Mouse (Mus musculus): ENCODE measurements at regions not wholly inside any gene's neighbourhood (a gene's known extent, or its start where the extent isn't known, plus 50 kb on each side); places are given as distances from the start of the nearest gene placed in this dataset.
"Not testable (repeated sequence)": the region's sequence is repeated elsewhere in the genome, so short reads cannot be mapped to it uniquely, and the experiment has no call there.

GRCm38 (mm10) chr9:32947221-32947620 is 311.2 kb downstream of the Ets1 start:
- no peak for DNase-seq

GRCm38 (mm10) chr9:32949036-32949435 is 313.0 kb downstream of the Ets1 start:
- DNase-seq, result no peak

GRCm38 (mm10) chr9:32958716-32959115 is 322.7 kb downstream of the Ets1 start:
- no peak for DNase-seq

GRCm38 (mm10) chr9:32959468-32959867 is 323.4 kb downstream of the Ets1 start:
- DNase-seq, result not testable (repeated sequence)

- no peak for DNase-seq
These were observed 326.7 kb downstream of the Ets1 start for GRCm38 (mm10) chr9:32962679-32963205.

- no peak for DNase-seq
These were observed 332.4 kb downstream of the Ets1 start for GRCm38 (mm10) chr9:32968446-32968845.

- no peak for DNase-seq
These were observed 335.4 kb downstream of the Ets1 start for GRCm38 (mm10) chr9:32971421-32971820.

- no peak for DNase-seq
These were observed 335.9 kb downstream of the Ets1 start for GRCm38 (mm10) chr9:32971926-32972325.

GRCm38 (mm10) chr9:32972431-32973052 is 336.5 kb downstream of the Ets1 start:
- no peak for DNase-seq

GRCm38 (mm10) chr9:32977732-32978131 is 341.7 kb downstream of the Ets1 start:
- DNase-seq, result no peak

- DNase-seq, result no peak
These were observed 344.8 kb downstream of the Ets1 start for GRCm38 (mm10) chr9:32980846-32981245.

- DNase-seq, result no peak
These were observed 347.2 kb downstream of the Ets1 start for GRCm38 (mm10) chr9:32983182-32983581.

GRCm38 (mm10) chr9:32986836-32987673 is 351.0 kb downstream of the Ets1 start:
- no peak for DNase-seq

- no peak for DNase-seq
These were observed 353.0 kb downstream of the Ets1 start for GRCm38 (mm10) chr9:32989006-32989405.

- no peak for DNase-seq
These were observed 362.3 kb downstream of the Ets1 start for GRCm38 (mm10) chr9:32998323-32998722.

- DNase-seq, result no peak
These were observed 364.7 kb downstream of the Ets1 start for GRCm38 (mm10) chr9:33000691-33001164.

GRCm38 (mm10) chr9:33001165-33001949 is 365.3 kb downstream of the Ets1 start:
- DNase-seq, result no peak

GRCm38 (mm10) chr9:33003880-33004279 is 367.9 kb downstream of the Ets1 start:
- DNase-seq, result no peak

- no peak for DNase-seq
These were observed 368.5 kb downstream of the Ets1 start for GRCm38 (mm10) chr9:33004536-33004935.

- no peak for DNase-seq
These were observed 371.5 kb downstream of the Ets1 start for GRCm38 (mm10) chr9:33007456-33008063.

- no peak for DNase-seq
These were observed 375.2 kb downstream of the Ets1 start for GRCm38 (mm10) chr9:33011241-33011640.

- no peak for DNase-seq
These were observed 399.4 kb downstream of the Ets1 start for GRCm38 (mm10) chr9:33035401-33035800.
